Mouse (Mus musculus) liver, embryonic 14.5 days (tissue): Measurements from ENCODE around the gene Ube2r2. TPM values are rescaled to one million over a fixed set of nuclear protein-coding genes. Genes with fewer than 3 reads are reported as not detected.

ENCODE experiments used
- ATAC-seq: fragments of 200-750 bp; cut with Nextera tagmentation; 2 replicates; pipeline ENCODE4 v1.8.0; 2017; ENCODE audit warnings: moderate number of reproducible peaks, mild to moderate bottlenecking, moderate library complexity; ENCODE audit not compliant: insufficient read depth
- DNase-seq, 3 experiments: peaks; one replicate each; pipeline ENCODE4 v3.0.0-alpha.2; 2012 to 2013; ENCODE audit warnings: low read depth in 3 of 3, low spot score in 3 of 3
- H3K27ac ChIP-seq: fragments of 300-500 bp; sonication (generic); 2 replicates; pipeline ENCODE4 v1.5.1; 2014; ENCODE audit warnings: moderate library complexity, mild to moderate bottlenecking, control low read depth, inconsistent platforms
- H3K27me3 ChIP-seq: fragments of 300-500 bp; sonication (generic); 2 replicates; pipeline ENCODE4 v1.6.1; 2014; ENCODE audit warnings: mild to moderate bottlenecking, low read length, moderate library complexity; ENCODE audit not compliant: control insufficient read depth, insufficient read depth
- H3K36me3 ChIP-seq: fragments of 300-500 bp; sonication (generic); replicated peaks from 2 replicates; pipeline ENCODE4 v1.6.1; 2014; ENCODE audit warnings: low read depth; ENCODE audit not compliant: control insufficient read depth, insufficient read depth
- H3K4me1 ChIP-seq, 2 experiments: fragments of 200-500 bp in 1 of 2; fragments of 300-500 bp in 1 of 2; sonication (generic) in 1 of 2; replicated peaks; 2 replicates each; pipeline ENCODE4 v1.6.1; 2012 to 2014; ENCODE audit warnings: antibody characterized with exemption in 1 of 2, inconsistent platforms in 1 of 2, low read length in 1 of 2; ENCODE audit not compliant: control insufficient read depth in 2 of 2, insufficient read depth in 2 of 2
- H3K4me2 ChIP-seq: fragments of 300-500 bp; sonication (generic); 2 replicates; pipeline ENCODE4 v1.6.1; 2014; ENCODE audit warnings: low read depth, mild to moderate bottlenecking, control low read depth, moderate library complexity
- H3K4me3 ChIP-seq, 2 experiments: fragments of 200-500 bp in 1 of 2; fragments of 300-500 bp in 1 of 2; sonication (generic) in 1 of 2; 2 replicates each; pipeline ENCODE4 v1.5.1; 2012 to 2014; ENCODE audit warnings: low read depth in 2 of 2, low read length in 2 of 2, mild to moderate bottlenecking in 2 of 2, control low read depth in 1 of 2, inconsistent platforms in 1 of 2, moderate library complexity in 1 of 2; ENCODE audit not compliant: insufficient read depth in 1 of 2
- H3K9ac ChIP-seq: fragments of 300-500 bp; sonication (generic); replicated peaks from 2 replicates; pipeline ENCODE4 v1.6.1; 2014; ENCODE audit warnings: mild to moderate bottlenecking, control low read depth, moderate library complexity
- H3K9me3 ChIP-seq: fragments of 300-500 bp; sonication (generic); 2 replicates; pipeline ENCODE4 v1.6.1; 2016; ENCODE audit warnings: low read length, mixed read lengths; ENCODE audit not compliant: control insufficient read depth
- CTCF ChIP-seq: IDR thresholded peaks from 2 replicates; pipeline ENCODE4 v1.5.1; 2016; ENCODE audit warnings: antibody characterized with exemption, low read depth, control low read depth
- EP300 ChIP-seq: IDR thresholded peaks from 2 replicates; pipeline ENCODE4 v1.6.1; 2016; ENCODE audit warnings: antibody characterized with exemption, low read depth
- WGBS: fragments of 180-500 bp; shearing (Covaris S2); extraction: QIAGEN DNeasy Blood & Tissue Kit; methylation state at CpG from one replicate; pipeline ENCODE4 v1.1.7; 2014; ENCODE audit not compliant: insufficient replicate concordance; 5-methylcytosine and 5-hydroxymethylcytosine counted together
- polyA plus RNA-seq, 2 experiments: library from polyadenylated mRNA; depleted of rRNA in 1 of 2; stranded (reverse) in 1 of 2; unstranded in 1 of 2; fragments of >200 nt; fragmentation: Nextera tagmentation in 1 of 2; extraction: Ambion mirVana in 1 of 2; gene quantifications; 2 replicates each; pipeline versions ENCODE4 v1.2.1 to v1.2.3; 2012 to 2014

Gene Ube2r2
- polyA plus RNA-seq, 2 experiments, result 31.9 to 44.4 TPM

- H3K27me3 ChIP-seq, result no peaks in the 10 kb centered on the region
- 93% methylated on average over 15 of the region's 15 CpGs for WGBS
- H3K4me3 ChIP-seq, result no peak overlapping the region
These were observed 59.8 kb downstream of the Ube2r2 start for GRCm38 (mm10) chr4:41195328-41195727.

GRCm38 (mm10) chr4:41196861-41197610 lies 61.5 kb downstream of the Ube2r2 start:
- H3K36me3 ChIP-seq, result peaks cover 71% of the 10 kb centered on the region

More at GRCm38 (mm10) chr4:41195328-41195727, 59.8 kb downstream of the Ube2r2 start:
- H3K27ac ChIP-seq, result no peak overlapping the region
- no peaks in the 10 kb centered on the region for H3K9me3 ChIP-seq
- no peak for TF ChIP-seq CTCF
- no peak for TF ChIP-seq EP300
- H3K9ac ChIP-seq, result no peak overlapping the region
- H3K4me1 ChIP-seq, result 0 out of 4 replicates have a peak, but pooled peaks cover 0 to 2% of the 10 kb centered on the region in 2 experiments
- no peak for ATAC-seq
- no peak overlapping the region for H3K4me2 ChIP-seq
- DNase-seq, result no peak
- H3K36me3 ChIP-seq, result peaks cover 68% of the 10 kb centered on the region

GRCm38 (mm10) chr4:41202135-41202534 lies 66.6 kb downstream of the Ube2r2 start:
- ATAC-seq (no peak), DNase-seq (no peak)
- Histone ChIP-seq H3K4me3 (no peak overlapping the region), H3K4me2 (no peak overlapping the region), H3K36me3 (peaks cover 89% of the 10 kb centered on the region), H3K4me1 (no peaks in the 10 kb centered on the region), H3K9ac (no peak overlapping the region), H3K27ac (no peak overlapping the region), H3K9me3 (no peaks in the 10 kb centered on the region), H3K27me3 (no peaks in the 10 kb centered on the region)
- WGBS, result 85% methylated on average over 8 of the region's 8 CpGs
- no peak for TF ChIP-seq CTCF
- TF ChIP-seq EP300, result no peak

More at GRCm38 (mm10) chr4:41196861-41197610, 61.5 kb downstream of the Ube2r2 start:
- no peak for ATAC-seq
- H3K9me3 ChIP-seq, result no peaks in the 10 kb centered on the region
- TF ChIP-seq CTCF (no peak), EP300 (no peak)
- H3K4me1 ChIP-seq, result 0 out of 4 replicates have a peak, but pooled peaks cover 0 to 2% of the 10 kb centered on the region in 2 experiments
- H3K9ac ChIP-seq, result no peak overlapping the region
- 83% methylated on average over 3 of the region's 3 CpGs for WGBS
- no peak overlapping the region for H3K27ac ChIP-seq
- H3K4me3 ChIP-seq, result no peak overlapping the region
- H3K27me3 ChIP-seq, result no peaks in the 10 kb centered on the region
- DNase-seq, result no peak
- no peak overlapping the region for H3K4me2 ChIP-seq

GRCm38 (mm10) chr4:41205751-41206150 lies 70.2 kb downstream of the Ube2r2 start:
- H3K4me1 ChIP-seq, result no peaks in the 10 kb centered on the region
- H3K36me3 ChIP-seq, result peaks cover 92% of the 10 kb centered on the region
- H3K27ac ChIP-seq, result no peak overlapping the region
- DNase-seq (no peak), ATAC-seq (no peak)
- no peaks in the 10 kb centered on the region for H3K27me3 ChIP-seq
- H3K4me2 ChIP-seq, result no peak overlapping the region
- no peaks in the 10 kb centered on the region for H3K9me3 ChIP-seq
- H3K9ac ChIP-seq, result no peak overlapping the region
- TF ChIP-seq CTCF (no peak), EP300 (no peak)
- no peak overlapping the region for H3K4me3 ChIP-seq
- WGBS, result 85% methylated on average over 8 of the region's 8 CpGs

- Histone ChIP-seq H3K4me2 (no peak overlapping the region), H3K27me3 (no peaks in the 10 kb centered on the region), H3K36me3 (peaks cover 78% of the 10 kb centered on the region), H3K4me1 (no peaks in the 10 kb centered on the region), H3K4me3 (no peak overlapping the region), H3K9me3 (no peaks in the 10 kb centered on the region), H3K9ac (no peak overlapping the region), H3K27ac (no peak overlapping the region)
- WGBS, result 74% methylated on average over 4 of the region's 4 CpGs
- ATAC-seq (no peak), DNase-seq (no peak)
- TF ChIP-seq CTCF (no peak), EP300 (no peak)
These were observed 72.5 kb downstream of the Ube2r2 start for GRCm38 (mm10) chr4:41208050-41208449.
